Mouse (Mus musculus) midbrain, embryonic 10.5 days (tissue): ENCODE results near the gene Zkscan3. TPM values are rescaled to one million over a fixed set of nuclear protein-coding genes. Genes with fewer than 3 reads are reported as not detected.

Experiments
- DNase-seq: peaks from one replicate; pipeline ENCODE4 v3.0.0-alpha.2; 2017; ENCODE audit warnings: low spot score
- H3K27ac ChIP-seq: fragments of 300-500 bp; sonication (generic); replicated peaks from 2 replicates; pipeline ENCODE4 v1.5.1; 2016; ENCODE audit warnings: mild to moderate bottlenecking
- H3K27me3 ChIP-seq: fragments of 300-500 bp; sonication (generic); 2 replicates; pipeline ENCODE4 v1.6.1; 2016; ENCODE audit warnings: low read depth, mild to moderate bottlenecking; ENCODE audit not compliant: poor library complexity, severe bottlenecking
- H3K36me3 ChIP-seq: fragments of 300-500 bp; sonication (generic); 2 replicates; pipeline ENCODE4 v1.6.1; 2016; ENCODE audit warnings: mild to moderate bottlenecking, moderate library complexity
- H3K4me1 ChIP-seq: fragments of 300-500 bp; sonication (generic); 2 replicates; pipeline ENCODE4 v1.6.1; 2016
- H3K4me3 ChIP-seq: fragments of 300-500 bp; sonication (generic); 2 replicates; pipeline ENCODE4 v1.5.1; 2016; ENCODE audit warnings: mild to moderate bottlenecking, moderate library complexity
- H3K9me3 ChIP-seq: fragments of 300-500 bp; sonication (generic); replicated peaks from 2 replicates; pipeline ENCODE4 v1.6.1; 2016; ENCODE audit warnings: mild to moderate bottlenecking
- WGBS: fragments of 180-500 bp; shearing (Covaris S2); methylation state at CpG from one replicate; pipeline ENCODE4 v1.1.7; 2016; 5-methylcytosine and 5-hydroxymethylcytosine counted together
- polyA plus RNA-seq: library from polyadenylated mRNA; unstranded; fragments of >200 nt; fragmentation: Nextera tagmentation; extraction: Ambion mirVana; gene quantifications from 2 replicates; pipeline ENCODE4 v1.2.1, GENCODE M21; 2016

Zkscan3 gene
- 87.1 and 91.1 TPM in 2 replicates for polyA plus RNA-seq

GRCm38 (mm10) chr13:21402287-21402846 lies at the start of gene Zkscan3:
TSS of gene Zkscan3 (minus strand) at chr13:21402755.
- Histone ChIP-seq H3K27me3 (peaks cover 4% of the 10 kb centered on the region; the same call in 1 of the 2 replicates), H3K27ac (peak within 1 kb of the TSS; percentile 93), H3K4me3 (peak within 1 kb of the TSS; percentile 88), H3K9me3 (no peaks in the 10 kb centered on the region), H3K36me3 (peaks cover 28% of the 10 kb centered on the region), H3K4me1 (peaks cover 17% of the 10 kb centered on the region)
- under 1% methylated on average over 35 of the region's 35 CpGs for WGBS
- peak; percentile 84 for DNase-seq

GRCm38 (mm10) chr13:21447856-21448614 lies 45.5 kb upstream of the Zkscan3 start:
- H3K27ac ChIP-seq: no peak overlapping the region
- DNase-seq: no peak
- no peaks in the 10 kb centered on the region for H3K9me3 ChIP-seq
- no peak overlapping the region for H3K4me3 ChIP-seq
- H3K4me1 ChIP-seq: peaks cover 8% of the 10 kb centered on the region
- WGBS: 85% methylated on average over 16 of the region's 16 CpGs
- peaks cover 72% of the 10 kb centered on the region for H3K36me3 ChIP-seq
- peaks cover 19% of the 10 kb centered on the region; the same call in 1 of the 2 replicates for H3K27me3 ChIP-seq

- Histone ChIP-seq H3K9me3 (no peaks in the 10 kb centered on the region), H3K27me3 (peaks cover 18% of the 10 kb centered on the region; the same call in 1 of the 2 replicates), H3K27ac (no peak overlapping the region), H3K4me1 (no peaks in the 10 kb centered on the region), H3K36me3 (peaks cover 78% of the 10 kb centered on the region), H3K4me3 (no peak overlapping the region)
- no peak for DNase-seq
- 90% methylated on average over 9 of the region's 9 CpGs for WGBS
Measured at GRCm38 (mm10) chr13:21446796-21447195, 44.2 kb upstream of the Zkscan3 start.

GRCm38 (mm10) chr13:21441207-21441572 lies 38.6 kb upstream of the Zkscan3 start:
- H3K9me3 ChIP-seq: no peaks in the 10 kb centered on the region; the same call in 1 of the 2 replicates
- H3K4me3 ChIP-seq: peak overlapping the region; percentile 65
- peaks cover 38% of the 10 kb centered on the region for H3K36me3 ChIP-seq
- DNase-seq: no peak
- 16% methylated on average over 10 of the region's 10 CpGs for WGBS
- H3K4me1 ChIP-seq: peaks cover 20% of the 10 kb centered on the region
- peak overlapping the region; percentile 85 for H3K27ac ChIP-seq
- H3K27me3 ChIP-seq: no peaks in the 10 kb centered on the region

- Histone ChIP-seq H3K27ac (peak within 1 kb of the TSS; percentile 85), H3K36me3 (peaks cover 33% of the 10 kb centered on the region), H3K9me3 (no peaks in the 10 kb centered on the region; the same call in 1 of the 2 replicates), H3K4me1 (peaks cover 20% of the 10 kb centered on the region), H3K4me3 (peak within 1 kb of the TSS; percentile 65), H3K27me3 (no peaks in the 10 kb centered on the region)
- 1% methylated on average over 32 of the region's 32 CpGs for WGBS
- peak; percentile 83 for DNase-seq
Measured at GRCm38 (mm10) chr13:21440503-21441206, 38.1 kb upstream of the Zkscan3 start, which contains the start of gene Pgbd1. TSS of gene Pgbd1 (minus strand) at chr13:21441058.

GRCm38 (mm10) chr13:21435476-21435875 lies 32.9 kb upstream of the Zkscan3 start:
- no peak for DNase-seq
- Histone ChIP-seq H3K27me3 (no peaks in the 10 kb centered on the region), H3K4me1 (peaks cover 8% of the 10 kb centered on the region), H3K4me3 (no peak overlapping the region), H3K27ac (no peak overlapping the region), H3K36me3 (no peaks in the 10 kb centered on the region), H3K9me3 (no peaks in the 10 kb centered on the region; the same call in 1 of the 2 replicates)
- 90% methylated on average over 4 of the region's 4 CpGs for WGBS

GRCm38 (mm10) chr13:21427631-21428030 lies 25.1 kb upstream of the Zkscan3 start:
- Histone ChIP-seq H3K9me3 (no peaks in the 10 kb centered on the region), H3K27ac (no peak overlapping the region), H3K4me1 (no peaks in the 10 kb centered on the region), H3K4me3 (no peak overlapping the region), H3K27me3 (no peaks in the 10 kb centered on the region), H3K36me3 (no peaks in the 10 kb centered on the region)
- 96% methylated on average over 1 of the region's 1 CpGs for WGBS
- no peak for DNase-seq

- Histone ChIP-seq H3K36me3 (no peaks in the 10 kb centered on the region), H3K4me3 (no peak overlapping the region), H3K9me3 (no peaks in the 10 kb centered on the region), H3K27ac (no peak overlapping the region), H3K4me1 (no peaks in the 10 kb centered on the region), H3K27me3 (no peaks in the 10 kb centered on the region)
- DNase-seq: no peak
- WGBS: 69% methylated on average over 5 of the region's 5 CpGs
Measured at GRCm38 (mm10) chr13:21423301-21423700, 20.7 kb upstream of the Zkscan3 start.

- Histone ChIP-seq H3K36me3 (no peaks in the 10 kb centered on the region), H3K27ac (no peak overlapping the region), H3K27me3 (no peaks in the 10 kb centered on the region), H3K9me3 (no peaks in the 10 kb centered on the region), H3K4me1 (peaks cover 7% of the 10 kb centered on the region), H3K4me3 (no peak overlapping the region)
- no peak for DNase-seq
- WGBS: 70% methylated on average over 6 of the region's 6 CpGs
Measured at GRCm38 (mm10) chr13:21418865-21419264, 16.3 kb upstream of the Zkscan3 start.

GRCm38 (mm10) chr13:21417298-21418010 lies 14.9 kb upstream of the Zkscan3 start:
- Histone ChIP-seq H3K27me3 (no peaks in the 10 kb centered on the region), H3K4me1 (peaks cover 7% of the 10 kb centered on the region), H3K27ac (no peak overlapping the region), H3K9me3 (no peaks in the 10 kb centered on the region), H3K36me3 (no peaks in the 10 kb centered on the region), H3K4me3 (no peak overlapping the region)
- whole genome bisulfite sequencing: 82% methylated on average over 6 of the region's 6 CpGs
- no peak for DNase-seq

- Histone ChIP-seq H3K9me3 (no peaks in the 10 kb centered on the region), H3K4me1 (peaks cover 7% of the 10 kb centered on the region), H3K36me3 (no peaks in the 10 kb centered on the region), H3K27ac (no peak overlapping the region), H3K27me3 (no peaks in the 10 kb centered on the region), H3K4me3 (no peak overlapping the region)
- DNase-seq: no peak
- 90% methylated on average over 2 of the region's 2 CpGs for WGBS
Measured at GRCm38 (mm10) chr13:21415750-21416149, 13.2 kb upstream of the Zkscan3 start.

- Histone ChIP-seq H3K9me3 (no peaks in the 10 kb centered on the region), H3K36me3 (no peaks in the 10 kb centered on the region), H3K4me1 (peaks cover 7% of the 10 kb centered on the region), H3K27ac (no peak overlapping the region), H3K4me3 (no peak overlapping the region), H3K27me3 (no peaks in the 10 kb centered on the region)
- no peak for DNase-seq
- WGBS: 82% methylated on average over 4 of the region's 4 CpGs
Measured at GRCm38 (mm10) chr13:21415266-21415665, 12.7 kb upstream of the Zkscan3 start.
